Mouse (Mus musculus) midbrain, embryonic 15.5 days (tissue): ENCODE measurements at regions not wholly inside any gene's neighbourhood (a gene's known extent, or its start where the extent isn't known, plus 50 kb on each side); places are given as distances from the start of the nearest gene placed in this dataset.

ENCODE experiments used
- ATAC-seq: fragments of 200-750 bp; cut with Nextera tagmentation; replicated peaks from 2 replicates; pipeline ENCODE4 v1.8.0; 2017; ENCODE audit warnings: moderate TSS enrichment
- H3K27ac ChIP-seq: fragments of 300-500 bp; sonication (generic); 2 replicates; pipeline ENCODE4 v1.5.1; 2015; ENCODE audit warnings: mild to moderate bottlenecking, inconsistent platforms
- H3K27me3 ChIP-seq: fragments of 300-500 bp; sonication (generic); replicated peaks from 2 replicates; pipeline ENCODE4 v1.6.1; 2015; ENCODE audit warnings: inconsistent platforms
- H3K36me3 ChIP-seq: fragments of 300-500 bp; sonication (generic); replicated peaks from 2 replicates; pipeline ENCODE4 v1.6.1; 2015; ENCODE audit warnings: inconsistent platforms
- H3K4me1 ChIP-seq: fragments of 300-500 bp; sonication (generic); 2 replicates; pipeline ENCODE4 v1.6.1; 2015; ENCODE audit warnings: inconsistent platforms
- H3K4me2 ChIP-seq: fragments of 300-500 bp; sonication (generic); 2 replicates; pipeline ENCODE4 v1.6.1; 2015; ENCODE audit warnings: inconsistent platforms, mild to moderate bottlenecking, moderate library complexity
- H3K4me3 ChIP-seq: fragments of 300-500 bp; sonication (generic); 2 replicates; pipeline ENCODE4 v1.5.1; 2015; ENCODE audit warnings: mild to moderate bottlenecking, inconsistent platforms
- H3K9ac ChIP-seq: fragments of 300-500 bp; sonication (generic); 2 replicates; pipeline ENCODE4 v1.6.1; 2015; ENCODE audit warnings: mild to moderate bottlenecking, inconsistent platforms
- H3K9me3 ChIP-seq: fragments of 300-500 bp; sonication (generic); 2 replicates; pipeline ENCODE4 v1.6.1; 2016; ENCODE audit warnings: inconsistent platforms
- WGBS: fragments of 180-500 bp; shearing (Covaris S2); methylation state at CpG from one replicate; pipeline ENCODE4 v1.1.7; 2015; ENCODE audit warnings: mixed read lengths; 5-methylcytosine and 5-hydroxymethylcytosine counted together

GRCm38 (mm10) chr8:8772424-8772823 lies 82.1 kb upstream of the Arglu1 start:
- H3K9me3 ChIP-seq, result no peaks in the 10 kb centered on the region
- H3K4me1 ChIP-seq, result no peaks in the 10 kb centered on the region
- ATAC-seq, result no peak
- H3K36me3 ChIP-seq, result no peaks in the 10 kb centered on the region
- H3K27me3 ChIP-seq, result no peaks in the 10 kb centered on the region
- H3K27ac ChIP-seq, result no peak overlapping the region
- no peak overlapping the region for H3K4me3 ChIP-seq
- H3K4me2 ChIP-seq, result no peak overlapping the region
- 89% methylated on average over 5 of the region's 5 CpGs for WGBS
- H3K9ac ChIP-seq, result no peak overlapping the region

GRCm38 (mm10) chr8:8770397-8770796 lies 80.1 kb upstream of the Arglu1 start:
- H3K9me3 ChIP-seq, result no peaks in the 10 kb centered on the region
- ATAC-seq, result no peak
- no peaks in the 10 kb centered on the region for H3K4me1 ChIP-seq
- H3K27me3 ChIP-seq, result no peaks in the 10 kb centered on the region
- 80% methylated on average over 8 of the region's 8 CpGs for WGBS
- H3K9ac ChIP-seq, result no peak overlapping the region
- H3K27ac ChIP-seq, result no peak overlapping the region
- no peaks in the 10 kb centered on the region for H3K36me3 ChIP-seq
- no peak overlapping the region for H3K4me2 ChIP-seq
- no peak overlapping the region for H3K4me3 ChIP-seq

GRCm38 (mm10) chr8:8762354-8762753 lies 72.0 kb upstream of the Arglu1 start:
- Histone ChIP-seq H3K36me3 (no peaks in the 10 kb centered on the region), H3K9me3 (no peaks in the 10 kb centered on the region), H3K9ac (no peak overlapping the region), H3K4me2 (peak overlapping the region; percentile 8; the same call in 1 of the 2 replicates), H3K4me1 (peaks cover 9% of the 10 kb centered on the region), H3K27me3 (no peaks in the 10 kb centered on the region), H3K27ac (peak overlapping the region; percentile 62; the same call in 1 of the 2 replicates), H3K4me3 (no peak overlapping the region)
- ATAC-seq, result peak; percentile 75
- WGBS, result 50% methylated on average over 12 of the region's 12 CpGs

DNA sequence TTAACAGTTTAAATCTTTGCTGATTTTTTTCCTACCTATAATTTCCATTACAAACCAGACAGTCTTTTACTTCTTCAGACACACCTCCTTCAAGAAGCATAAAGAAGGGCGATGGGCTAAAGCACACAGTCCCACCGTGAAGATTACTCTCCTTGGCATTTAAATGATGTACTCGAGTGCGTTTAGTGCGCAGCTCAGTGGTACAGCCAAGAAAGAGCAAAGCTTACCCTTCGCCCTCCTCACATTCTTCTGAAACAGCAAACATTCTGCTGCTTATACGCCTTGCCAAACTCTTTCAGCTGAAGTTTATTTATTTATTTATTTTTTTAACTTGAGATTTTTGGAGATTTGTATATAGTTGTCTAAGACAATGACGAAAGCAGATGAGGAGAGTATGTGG lies 68.0 kb upstream of the Arglu1 start:
- H3K9ac ChIP-seq, result no peak overlapping the region
- H3K36me3 ChIP-seq, result no peaks in the 10 kb centered on the region
- H3K9me3 ChIP-seq, result no peaks in the 10 kb centered on the region
- no peak overlapping the region for H3K4me2 ChIP-seq
- H3K27ac ChIP-seq, result no peak overlapping the region
- 78% methylated on average over 8 of the region's 8 CpGs for WGBS
- no peaks in the 10 kb centered on the region for H3K27me3 ChIP-seq
- H3K4me1 ChIP-seq, result peaks cover 9% of the 10 kb centered on the region
- ATAC-seq, result no peak
- H3K4me3 ChIP-seq, result no peak overlapping the region

DNA sequence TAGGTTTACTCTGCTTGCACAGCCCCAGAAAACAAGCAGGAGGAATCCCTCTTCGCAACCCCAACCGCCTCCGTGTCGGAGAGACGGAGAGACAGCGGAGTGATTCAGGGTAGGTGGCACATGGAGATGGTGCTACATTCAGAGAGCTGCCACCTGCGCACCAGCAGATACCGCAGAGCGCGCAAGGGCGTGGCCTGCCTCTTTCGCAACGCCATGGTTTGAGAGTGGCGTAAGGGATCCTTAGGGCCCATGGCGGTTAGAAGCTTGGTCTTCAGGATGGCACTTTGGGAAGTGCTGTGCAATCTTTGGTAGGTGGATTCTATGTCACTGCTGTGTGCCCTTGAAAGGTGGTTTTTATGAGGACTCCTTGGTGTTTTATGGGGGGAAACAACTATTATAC lies 60.9 kb upstream of the Arglu1 start:
- no peak overlapping the region for H3K4me2 ChIP-seq
- H3K9ac ChIP-seq, result no peak overlapping the region
- H3K27me3 ChIP-seq, result no peaks in the 10 kb centered on the region
- no peak for ATAC-seq
- no peaks in the 10 kb centered on the region for H3K4me1 ChIP-seq
- no peaks in the 10 kb centered on the region for H3K9me3 ChIP-seq
- 96% methylated on average over 15 of the region's 15 CpGs for WGBS
- H3K36me3 ChIP-seq, result no peaks in the 10 kb centered on the region
- no peak overlapping the region for H3K27ac ChIP-seq
- no peak overlapping the region for H3K4me3 ChIP-seq

DNA sequence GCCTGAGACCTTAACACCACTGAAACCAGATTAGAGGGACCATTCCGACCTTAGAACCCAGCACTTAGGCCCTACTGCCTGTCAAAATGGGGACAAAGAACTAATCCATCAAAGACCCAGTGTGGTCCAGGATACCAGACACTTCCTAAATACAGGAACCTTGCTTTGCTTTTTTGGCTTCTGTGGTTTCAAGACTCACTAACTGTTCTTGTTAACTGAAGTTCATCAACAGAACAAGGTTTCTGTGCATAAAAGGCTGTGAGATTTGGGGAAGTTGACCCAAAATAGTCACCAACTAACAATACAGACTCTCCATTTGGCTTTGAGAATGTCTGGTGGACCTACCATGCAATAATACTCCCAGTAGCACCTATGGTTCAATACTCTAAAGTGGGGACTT lies 56.4 kb upstream of the Arglu1 start:
- Histone ChIP-seq H3K4me1 (no peaks in the 10 kb centered on the region), H3K9ac (no peak overlapping the region), H3K36me3 (no peaks in the 10 kb centered on the region), H3K9me3 (no peaks in the 10 kb centered on the region), H3K27me3 (no peaks in the 10 kb centered on the region), H3K4me2 (no peak overlapping the region), H3K4me3 (no peak overlapping the region), H3K27ac (no peak overlapping the region)
- WGBS, result 64% methylated on average over 1 of the region's 1 CpGs
- no peak for ATAC-seq

DNA sequence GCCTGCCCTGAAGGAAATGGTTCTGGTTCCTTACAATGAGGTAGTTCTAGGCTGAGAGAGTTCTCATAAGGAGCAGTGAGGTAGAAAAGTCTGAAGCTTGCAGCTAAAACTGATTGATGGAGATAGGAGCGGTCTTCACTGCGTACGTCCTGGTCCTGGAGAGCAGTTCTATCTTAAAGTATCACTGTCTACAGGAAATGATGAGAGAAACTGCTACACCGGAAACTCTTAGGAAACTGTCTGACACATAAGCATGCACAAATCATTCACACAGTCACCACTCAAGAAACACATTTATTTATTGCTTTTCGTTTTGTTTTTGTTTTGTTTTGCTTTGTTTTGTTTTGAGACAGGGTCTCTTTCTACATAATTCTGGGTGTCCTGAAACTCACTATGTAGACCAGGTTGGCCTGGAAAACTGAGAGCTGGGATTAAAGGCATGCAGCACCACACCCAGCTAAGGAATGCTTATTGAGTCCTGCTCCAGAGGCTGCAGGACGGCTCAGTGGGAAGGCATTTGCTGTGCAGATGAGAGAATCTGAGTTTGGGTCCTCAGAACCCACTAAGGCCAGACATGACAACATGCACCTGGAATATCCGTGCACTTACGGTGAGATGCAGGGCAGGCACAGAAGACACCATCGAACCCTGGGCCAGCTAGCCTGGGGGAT lies 55.4 kb upstream of the Arglu1 start:
- Histone ChIP-seq H3K9ac (no peak overlapping the region), H3K27ac (no peak overlapping the region), H3K9me3 (no peaks in the 10 kb centered on the region), H3K36me3 (no peaks in the 10 kb centered on the region), H3K4me1 (no peaks in the 10 kb centered on the region), H3K4me2 (no peak overlapping the region), H3K4me3 (no peak overlapping the region), H3K27me3 (no peaks in the 10 kb centered on the region)
- WGBS, result 91% methylated on average over 9 of the region's 9 CpGs
- no peak for ATAC-seq
